Mouse (Mus musculus) megakaryocyte-erythroid progenitor cell, adult 5-6 weeks (primary cell): ENCODE measurements at regions not wholly inside any gene's neighbourhood (a gene's known extent, or its start where the extent isn't known, plus 50 kb on each side); places are given as distances from the start of the nearest gene placed in this dataset.

Experiments used
- ATAC-seq: replicated peaks from 2 replicates; pipeline ENCODE4 v1.8.0; 2016; ENCODE audit warnings: mild to moderate bottlenecking, inconsistent platforms; ENCODE audit not compliant: severe bottlenecking, poor library complexity, low FRiP score, low TSS enrichment

DNA sequence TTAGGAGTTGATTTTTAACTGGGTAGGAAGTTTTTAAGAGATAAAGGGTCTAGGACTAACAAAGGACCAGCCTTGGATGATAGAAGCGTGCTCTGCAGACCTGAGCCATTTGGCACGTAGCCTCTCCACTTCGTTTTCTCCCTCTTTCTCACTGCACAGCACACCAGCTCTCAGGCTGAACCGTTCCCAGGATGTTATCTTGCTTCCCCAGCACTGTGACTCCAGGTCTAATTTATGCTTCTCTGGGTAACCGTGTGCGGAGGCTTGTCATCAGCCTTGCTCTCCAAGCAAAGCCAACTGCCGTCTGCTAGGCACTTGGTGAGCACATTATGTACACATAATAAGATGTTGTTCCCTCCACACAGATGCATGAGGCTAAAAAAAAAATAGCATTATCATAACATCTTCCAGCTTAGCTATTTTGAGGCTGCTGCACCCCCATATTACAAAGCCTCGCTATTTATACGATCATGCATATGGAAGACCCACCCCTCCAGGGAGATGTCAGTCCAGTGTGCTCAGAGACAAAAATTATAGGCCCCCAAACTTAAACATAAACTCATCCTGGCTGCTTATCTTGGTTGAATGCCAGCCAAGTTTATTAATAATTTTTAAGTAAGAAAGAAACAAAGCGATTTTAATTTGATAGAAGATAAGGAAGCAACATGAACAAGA lies 210.3 kb upstream of the Actbl2 start:
- peak; percentile 97 for ATAC-seq

DNA sequence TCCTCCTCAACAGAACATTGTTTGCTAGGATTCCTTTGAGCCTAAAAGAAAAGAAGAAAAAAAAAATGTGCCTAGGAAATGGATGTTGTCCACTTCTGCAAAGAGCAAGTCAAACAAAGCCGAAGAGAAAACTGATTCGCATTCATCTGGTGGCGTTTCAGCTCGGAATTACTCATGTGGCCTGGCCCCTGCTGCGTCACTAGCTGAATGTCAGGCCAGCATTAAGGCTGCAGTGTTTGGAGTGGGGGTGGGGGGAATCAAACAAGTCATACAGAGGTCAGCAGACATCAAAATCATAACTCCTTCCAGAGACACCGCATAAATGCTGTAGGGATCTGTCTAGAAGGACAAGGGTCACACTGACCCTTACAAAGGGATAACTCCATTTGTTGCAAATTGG lies 204.7 kb upstream of the Actbl2 start:
- no peak for ATAC-seq

DNA sequence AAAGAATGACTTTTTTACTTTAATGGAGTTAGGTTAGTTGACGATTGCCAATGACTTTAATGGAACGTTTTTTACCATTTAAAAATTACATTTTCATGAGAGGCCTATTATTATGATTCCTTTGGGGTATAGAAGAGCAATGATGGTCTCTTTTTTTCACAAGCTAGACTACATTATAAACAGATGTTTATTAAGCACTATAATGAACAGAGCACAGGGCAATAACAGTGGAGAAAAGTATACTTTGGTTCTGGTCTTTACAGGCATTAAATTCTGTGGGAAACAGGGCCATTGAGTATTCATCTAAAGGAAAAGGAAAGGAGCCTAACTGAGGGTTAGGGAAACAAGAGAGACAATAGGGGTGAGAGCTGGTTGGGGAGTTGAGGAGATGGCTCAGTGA lies 199.0 kb upstream of the Actbl2 start:
- no peak for ATAC-seq

DNA sequence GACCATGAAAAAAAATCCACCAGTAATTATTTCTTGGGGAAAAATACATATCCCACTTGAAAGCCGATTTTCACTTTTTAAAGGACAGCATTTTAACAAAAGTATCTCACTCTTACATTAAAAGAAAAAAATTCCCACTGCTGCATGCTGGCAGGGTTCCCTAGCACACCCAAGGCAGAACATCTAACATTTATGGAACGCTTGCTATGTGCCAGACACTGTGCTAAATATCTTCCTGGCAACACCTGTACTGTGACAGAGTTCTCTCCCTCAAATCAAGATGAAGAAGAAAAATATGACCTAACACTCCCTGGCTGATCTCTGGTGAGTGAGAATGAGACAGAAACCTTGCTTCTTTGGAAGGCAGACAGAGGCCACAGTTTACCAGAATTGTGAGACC lies 167.1 kb upstream of the Actbl2 start:
- ATAC-seq = no peak

GRCm38 (mm10) chr13:111096071-111096470 lies 158.7 kb upstream of the Actbl2 start:
- ATAC-seq = no peak

DNA sequence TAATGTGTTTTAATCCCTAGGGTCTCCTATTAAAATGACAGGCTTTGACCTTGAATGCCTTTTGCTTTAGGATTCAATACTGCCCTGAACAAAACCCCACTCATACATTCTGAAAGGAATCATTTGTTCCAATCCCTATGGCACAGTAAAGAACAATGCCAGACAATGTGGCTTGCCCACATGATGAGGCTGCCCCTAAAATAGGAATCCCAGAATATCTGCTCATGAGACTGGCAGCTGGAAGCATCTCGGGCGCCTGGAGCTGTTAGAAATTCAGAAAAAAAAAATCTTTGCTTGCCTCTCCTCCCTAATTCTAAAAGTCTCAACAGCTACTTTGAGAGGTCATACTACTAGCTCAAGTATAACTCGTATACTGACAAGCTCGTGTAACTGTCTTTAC lies 157.5 kb upstream of the Actbl2 start:
- ATAC-seq = no peak

DNA sequence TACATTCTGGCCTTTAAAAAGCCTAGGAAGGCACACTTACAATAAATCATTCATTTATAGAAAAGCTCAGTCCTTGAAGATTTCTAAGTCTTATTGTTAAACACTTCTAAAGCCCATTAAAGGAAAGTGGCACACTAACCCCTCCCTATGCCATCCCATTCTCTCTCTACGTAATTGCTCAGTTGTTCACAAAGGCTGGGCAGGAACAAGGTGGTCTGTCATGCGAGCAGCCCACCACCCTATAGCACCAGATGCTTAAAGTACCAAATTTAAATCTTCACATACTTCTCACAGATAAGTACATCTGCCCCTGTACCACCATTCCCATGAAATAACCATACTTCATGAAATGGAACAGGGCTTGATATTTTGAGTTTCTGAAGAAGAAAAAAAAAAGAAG lies 156.1 kb upstream of the Actbl2 start:
- no peak for ATAC-seq

DNA sequence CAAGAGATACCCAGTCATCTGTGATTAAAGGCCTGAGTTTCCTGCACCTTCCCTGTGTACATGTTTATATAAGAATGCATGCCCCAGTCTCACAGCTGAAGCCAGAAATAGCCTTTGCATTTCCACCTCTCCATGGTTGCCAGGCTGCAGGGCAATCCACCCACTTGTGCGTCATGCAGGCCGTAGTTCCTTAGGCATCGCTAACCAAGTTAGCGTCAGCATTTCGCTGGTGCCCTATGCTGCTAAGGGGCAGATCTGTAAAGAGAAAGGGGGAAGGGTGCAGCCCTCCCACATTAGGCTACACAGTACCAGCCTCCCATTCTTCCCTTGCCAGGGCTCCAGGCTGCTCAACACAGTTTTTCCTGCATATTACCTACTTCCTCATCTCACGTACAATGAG lies 155.6 kb upstream of the Actbl2 start:
- ATAC-seq = no peak

DNA sequence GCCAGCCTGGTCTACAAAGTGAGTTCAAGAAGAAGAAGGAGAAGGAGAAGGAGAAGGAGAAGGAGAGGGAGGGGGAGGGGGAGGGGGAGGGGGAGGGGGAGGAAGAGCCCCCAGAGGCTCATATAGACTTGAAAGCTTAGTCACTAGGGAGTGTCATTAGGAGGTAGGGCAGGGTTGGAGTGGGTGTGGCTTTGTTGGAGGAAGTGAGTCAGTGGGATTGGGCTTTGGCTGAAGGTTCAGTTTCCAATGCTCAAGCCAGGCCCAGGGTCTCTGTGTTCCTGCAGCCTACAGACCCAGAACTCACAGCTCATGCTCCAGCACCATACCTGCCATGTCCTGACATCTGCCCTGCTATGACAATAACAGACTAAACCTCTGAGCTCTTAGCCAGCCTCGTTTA lies 154.4 kb upstream of the Actbl2 start:
- ATAC-seq = peak; percentile 52; the same call in 1 of the 2 replicates

- no peak for ATAC-seq
These were observed 150.1 kb upstream of the Actbl2 start for GRCm38 (mm10) chr13:111104567-111105219.

- no peak for ATAC-seq
These were observed 123.7 kb upstream of the Actbl2 start for GRCm38 (mm10) chr13:111131108-111131507.

GRCm38 (mm10) chr13:111136392-111136791 lies 118.4 kb upstream of the Actbl2 start:
- ATAC-seq = no peak

DNA sequence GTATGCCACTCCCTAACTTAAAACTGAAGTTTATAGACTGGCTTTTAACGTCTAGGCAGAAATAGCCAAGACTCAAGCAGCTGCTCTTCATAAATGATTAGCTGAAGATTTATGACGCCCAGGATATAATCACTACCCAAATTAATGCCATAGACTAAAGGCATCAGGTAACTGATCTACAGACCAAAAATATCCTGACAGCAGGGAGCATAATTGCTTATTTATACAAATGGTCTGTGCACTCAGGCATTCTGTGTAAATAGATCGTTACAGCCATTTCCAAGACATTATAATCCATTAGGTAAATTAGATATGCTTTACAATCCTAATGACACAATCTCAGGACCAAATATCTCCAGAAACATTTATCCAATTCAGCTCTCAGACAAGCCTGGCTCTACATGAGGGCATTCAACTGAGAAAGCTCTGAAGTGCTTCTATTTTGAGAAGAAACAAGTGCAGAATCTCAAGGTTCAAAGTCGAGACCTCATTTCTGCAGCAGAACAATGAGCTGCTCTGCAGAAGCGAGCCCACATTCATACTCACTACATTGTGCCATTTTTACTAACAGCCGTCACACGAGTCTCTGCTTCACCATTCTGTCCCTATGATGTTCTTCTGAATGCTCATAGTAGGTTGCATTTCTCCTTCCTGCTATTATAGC lies 111.9 kb upstream of the Actbl2 start:
- ATAC-seq = no peak

- ATAC-seq = no peak
These were observed 110.1 kb upstream of the Actbl2 start for GRCm38 (mm10) chr13:111144721-111145120.

GRCm38 (mm10) chr13:111157921-111158638 lies 96.7 kb upstream of the Actbl2 start:
- no peak for ATAC-seq

DNA sequence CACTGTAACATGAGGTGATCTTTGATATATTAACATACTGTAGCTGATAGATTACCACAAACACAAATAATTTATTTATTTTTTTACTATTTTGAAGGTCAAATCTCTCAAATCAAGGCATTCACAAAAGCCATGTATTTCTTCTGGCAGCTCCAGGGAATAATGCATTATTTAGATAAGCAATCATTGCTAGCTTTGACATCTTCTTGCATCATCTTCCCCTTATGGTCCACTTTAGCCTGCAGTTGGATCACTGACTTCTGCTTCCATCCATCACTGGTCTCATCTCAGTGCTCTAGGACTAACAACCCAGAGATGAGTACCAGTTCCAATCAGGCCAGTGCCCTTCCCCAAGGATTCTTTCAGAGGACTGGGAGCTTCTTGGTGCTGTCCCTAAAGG lies 95.3 kb upstream of the Actbl2 start:
- no peak for ATAC-seq

GRCm38 (mm10) chr13:111165538-111165937 lies 89.3 kb upstream of the Actbl2 start:
- no peak for ATAC-seq

DNA sequence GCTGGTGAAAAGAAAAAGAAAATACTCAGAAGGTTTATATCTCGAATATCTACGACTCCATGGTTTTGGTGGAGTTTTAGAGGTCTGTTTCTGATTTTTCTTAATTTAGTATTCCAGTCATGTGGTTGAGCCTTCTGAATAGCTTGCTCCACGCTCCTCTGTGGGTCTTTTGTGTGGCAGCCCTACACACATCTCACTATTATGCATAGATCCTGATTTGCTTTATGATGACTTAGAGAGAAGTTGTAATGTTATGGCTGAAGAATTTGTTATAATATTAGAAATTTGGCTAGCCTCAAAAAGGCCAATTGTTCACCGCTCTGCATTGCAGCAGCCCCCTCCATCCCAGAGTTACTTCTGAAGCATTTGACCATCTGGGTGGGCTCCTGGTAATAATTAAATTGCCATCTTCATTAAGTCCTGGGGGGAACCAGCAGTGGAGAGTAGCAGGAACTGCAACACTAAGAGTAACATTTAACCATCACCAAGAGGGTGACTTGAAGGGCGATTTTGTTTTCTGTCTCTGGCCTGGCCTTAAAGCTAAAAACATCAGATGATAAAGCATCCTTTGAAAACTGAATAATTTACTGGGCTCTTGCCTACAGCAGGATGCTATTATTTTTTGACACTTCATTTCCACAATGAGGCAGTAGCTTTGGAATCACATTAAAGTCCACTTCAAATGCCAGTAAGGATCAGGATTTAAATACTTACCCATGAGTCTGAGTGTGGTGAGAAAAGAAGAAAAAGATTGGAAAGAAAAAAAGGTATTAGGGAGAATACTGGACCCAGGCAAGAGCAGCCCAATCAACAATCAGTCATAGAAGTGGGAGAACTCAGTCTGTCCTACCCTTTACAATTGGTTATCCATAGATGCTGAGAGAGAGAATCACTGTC lies 84.3 kb upstream of the Actbl2 start:
- no peak for ATAC-seq

- no peak for ATAC-seq
These were observed 75.6 kb upstream of the Actbl2 start for GRCm38 (mm10) chr13:111179186-111179585.
